Mouse (Mus musculus) lung, embryonic 16.5 days (tissue): ENCODE results near the gene Car9. TPM values are rescaled to one million over a fixed set of nuclear protein-coding genes. Genes with fewer than 3 reads are reported as not detected.
"Not testable (repeated sequence)": the region's sequence is repeated elsewhere in the genome, so short reads cannot be mapped to it uniquely, and the experiment has no call there.

Experiments
- ATAC-seq: fragments of 200-750 bp; cut with Nextera tagmentation; 2 replicates; pipeline ENCODE4 v1.8.0; 2017; ENCODE audit warnings: low read depth, mild to moderate bottlenecking, moderate library complexity
- H3K27ac ChIP-seq: fragments of 300-500 bp; sonication (generic); 2 replicates; pipeline ENCODE4 v1.5.1; 2014; ENCODE audit warnings: mild to moderate bottlenecking, control low read depth, low read length
- H3K27me3 ChIP-seq: fragments of 300-500 bp; sonication (generic); 2 replicates; pipeline ENCODE4 v1.6.1; 2014; ENCODE audit warnings: low read depth, low read length, mixed read lengths; ENCODE audit not compliant: control insufficient read depth, insufficient read depth
- H3K36me3 ChIP-seq: fragments of 300-500 bp; sonication (generic); 2 replicates; pipeline ENCODE4 v1.6.1; 2014; ENCODE audit warnings: low read length; ENCODE audit not compliant: control insufficient read depth, insufficient read depth
- H3K4me1 ChIP-seq: fragments of 300-500 bp; sonication (generic); replicated peaks from 2 replicates; pipeline ENCODE4 v1.6.1; 2014; ENCODE audit warnings: low read length, mixed read lengths; ENCODE audit not compliant: control insufficient read depth, insufficient read depth
- H3K4me2 ChIP-seq: fragments of 300-500 bp; sonication (generic); 2 replicates; pipeline ENCODE4 v1.6.1; 2014; ENCODE audit warnings: low read depth, low read length, control low read depth
- H3K4me3 ChIP-seq: fragments of 300-500 bp; sonication (generic); 2 replicates; pipeline ENCODE4 v1.5.1; 2014; ENCODE audit warnings: mild to moderate bottlenecking, low read length, control low read depth
- H3K9ac ChIP-seq: fragments of 300-500 bp; sonication (generic); 2 replicates; pipeline ENCODE4 v1.6.1; 2014; ENCODE audit warnings: low read length, control low read depth
- H3K9me3 ChIP-seq: fragments of 300-500 bp; sonication (generic); 2 replicates; pipeline ENCODE4 v1.6.1; 2016; ENCODE audit warnings: low read length; ENCODE audit not compliant: control insufficient read depth
- WGBS: fragments of 180-500 bp; shearing (Covaris S2); extraction: QIAGEN DNeasy Blood & Tissue Kit; methylation state at CpG from one replicate; pipeline ENCODE4 v1.1.7; 2014; 5-methylcytosine and 5-hydroxymethylcytosine counted together
- polyA plus RNA-seq: library from polyadenylated mRNA; unstranded; fragments of >200 nt; fragmentation: Nextera tagmentation; extraction: Ambion mirVana; gene quantifications from 2 replicates; pipeline ENCODE4 v1.2.1, GENCODE M21; 2015

The Car9 gene
- polyA plus RNA-seq, 1 experiment from 2014 or later: 6.4 TPM

GRCm38 (mm10) chr4:43478534-43478858, 28.3 kb upstream of the Car9 start:
- Histone ChIP-seq H3K4me2 (peak overlapping the region; percentile 62), H3K27me3 (no peaks in the 10 kb centered on the region), H3K27ac (peak overlapping the region; percentile 57), H3K4me1 (peaks cover 3% of the 10 kb centered on the region; the same call in 1 of the 2 replicates), H3K4me3 (peak overlapping the region; percentile 48), H3K9ac (peak overlapping the region; percentile 68), H3K9me3 (no peaks in the 10 kb centered on the region), H3K36me3 (no peaks in the 10 kb centered on the region)
- peak; percentile 32 for ATAC-seq
- WGBS: 52% methylated on average over 8 of the region's 8 CpGs

GRCm38 (mm10) chr4:43478906-43479832, 27.6 kb upstream of the Car9 start:
- Histone ChIP-seq H3K27ac (no peak overlapping the region), H3K36me3 (no peaks in the 10 kb centered on the region), H3K4me2 (peak overlapping the region; percentile 42), H3K4me1 (peaks cover 3% of the 10 kb centered on the region; the same call in 1 of the 2 replicates), H3K9me3 (no peaks in the 10 kb centered on the region), H3K9ac (peak overlapping the region; percentile 46; the same call in 1 of the 2 replicates), H3K27me3 (no peaks in the 10 kb centered on the region), H3K4me3 (peak overlapping the region; percentile 11; the same call in 1 of the 2 replicates)
- WGBS: 43% methylated on average over 24 of the region's 24 CpGs
- no peak for ATAC-seq

GRCm38 (mm10) chr4:43480985-43481384, 25.8 kb upstream of the Car9 start:
- H3K9ac ChIP-seq: no peak overlapping the region
- H3K27ac ChIP-seq: no peak overlapping the region
- peaks cover 3% of the 10 kb centered on the region; the same call in 1 of the 2 replicates for H3K4me1 ChIP-seq
- no peak for ATAC-seq
- no peaks in the 10 kb centered on the region for H3K36me3 ChIP-seq
- WGBS: 77% methylated on average over 5 of the region's 5 CpGs
- no peak overlapping the region for H3K4me3 ChIP-seq
- no peaks in the 10 kb centered on the region for H3K27me3 ChIP-seq
- H3K4me2 ChIP-seq: no peak overlapping the region
- H3K9me3 ChIP-seq: no peaks in the 10 kb centered on the region

GRCm38 (mm10) chr4:43481894-43482456, 24.8 kb upstream of the Car9 start:
- WGBS: 60% methylated on average over 7 of the region's 7 CpGs
- ATAC-seq: no peak
- Histone ChIP-seq H3K9ac (no peak overlapping the region), H3K4me2 (no peak overlapping the region), H3K4me1 (peaks cover 3% of the 10 kb centered on the region; the same call in 1 of the 2 replicates), H3K9me3 (no peaks in the 10 kb centered on the region), H3K4me3 (no peak overlapping the region), H3K27ac (no peak overlapping the region), H3K36me3 (no peaks in the 10 kb centered on the region), H3K27me3 (no peaks in the 10 kb centered on the region)

GRCm38 (mm10) chr4:43482591-43482990, 24.2 kb upstream of the Car9 start:
- Histone ChIP-seq H3K4me3 (no peak overlapping the region), H3K9ac (no peak overlapping the region), H3K27me3 (no peaks in the 10 kb centered on the region), H3K4me1 (peaks cover 3% of the 10 kb centered on the region; the same call in 1 of the 2 replicates), H3K36me3 (no peaks in the 10 kb centered on the region), H3K9me3 (no peaks in the 10 kb centered on the region), H3K4me2 (no peak overlapping the region), H3K27ac (no peak overlapping the region)
- no peak for ATAC-seq
- 62% methylated on average over 10 of the region's 10 CpGs for WGBS

GRCm38 (mm10) chr4:43483535-43484091, 23.2 kb upstream of the Car9 start, which contains the start of gene Sit1:
Sit1 (minus strand) TSS chr4:43483734.
- Histone ChIP-seq H3K36me3 (no peaks in the 10 kb centered on the region), H3K4me3 (no peak within 1 kb of the TSS), H3K27ac (no peak within 1 kb of the TSS), H3K9me3 (no peaks in the 10 kb centered on the region), H3K4me2 (no peak within 1 kb of the TSS), H3K9ac (no peak within 1 kb of the TSS), H3K4me1 (no peaks in the 10 kb centered on the region), H3K27me3 (no peaks in the 10 kb centered on the region)
- WGBS: 43% methylated on average over 12 of the region's 12 CpGs
- no peak for ATAC-seq

GRCm38 (mm10) chr4:43485666-43486065, 21.1 kb upstream of the Car9 start:
- H3K36me3 ChIP-seq, H3K9me3 ChIP-seq, H3K4me1 ChIP-seq, H3K9ac ChIP-seq, H3K27ac ChIP-seq, H3K4me3 ChIP-seq, ATAC-seq, H3K4me2 ChIP-seq, H3K27me3 ChIP-seq: not testable (repeated sequence)
- 81% methylated on average over 5 of the region's 5 CpGs for WGBS

- Histone ChIP-seq H3K9me3 (no peaks in the 10 kb centered on the region), H3K4me2 (no peak overlapping the region), H3K27me3 (no peaks in the 10 kb centered on the region), H3K4me1 (peaks cover 6% of the 10 kb centered on the region), H3K9ac (no peak overlapping the region), H3K4me3 (no peak overlapping the region), H3K27ac (no peak overlapping the region), H3K36me3 (no peaks in the 10 kb centered on the region)
- ATAC-seq: no peak
- 90% methylated on average over 3 of the region's 3 CpGs for WGBS
Measured at GRCm38 (mm10) chr4:43489611-43490010, 17.2 kb upstream of the Car9 start.

GRCm38 (mm10) chr4:43490801-43491200, 16.0 kb upstream of the Car9 start:
- H3K36me3 ChIP-seq: no peaks in the 10 kb centered on the region
- no peaks in the 10 kb centered on the region for H3K27me3 ChIP-seq
- 63% methylated on average over 5 of the region's 5 CpGs for WGBS
- no peak overlapping the region for H3K4me2 ChIP-seq
- no peak for ATAC-seq
- no peak overlapping the region for H3K4me3 ChIP-seq
- H3K9me3 ChIP-seq: no peaks in the 10 kb centered on the region
- peaks cover 6% of the 10 kb centered on the region for H3K4me1 ChIP-seq
- H3K27ac ChIP-seq: no peak overlapping the region
- H3K9ac ChIP-seq: no peak overlapping the region
